Mouse (Mus musculus) ES-Bruce4 (cell line): Measurements from ENCODE around the gene Caly.

Source experiments
- CTCF ChIP-seq: IDR thresholded peaks from one replicate; pipeline ENCODE4 v1.8.1; 2011; ENCODE audit warnings: low read depth, low read length
- EP300 ChIP-seq: IDR thresholded peaks from 2 replicates; pipeline ENCODE4 v1.6.1; 2011; ENCODE audit warnings: low read depth, low read length; ENCODE audit not compliant: insufficient read depth
- POLR2A ChIP-seq: IDR thresholded peaks from one replicate; pipeline ENCODE4 v1.8.1; 2011; ENCODE audit warnings: low read length; ENCODE audit not compliant: insufficient read depth

GRCm38 (mm10) chr7:140045546-140045945 is 36.8 kb downstream of the Caly start:
- TF ChIP-seq CTCF (no peak), POLR2A (no peak), EP300 (no peak)
